Comparison of ENCODE assay signal across 12 mouse cellular contexts in genomic region chr15:11116303-11116702, GRCm38 (mm10). TPM values are rescaled to one million over a fixed set of nuclear protein-coding genes. Genes with fewer than 3 reads are reported as not detected.
A peak's percentile ranks its signal among the peaks of the same experiment; 100 is the strongest.
DNase-seq lines count a peak whose midpoint lies in the region; ATAC-seq lines count a peak whose summit lies in the region.
"Had no signal": no experiment of that assay in that cellular context is flagged by ENCODE, and none has a peak within 500 bp of the region (broad histone marks: within the 10 kb centered on the region; RNA-seq: fewer than 3 reads in every experiment).

No protein-coding gene starts in this region.

- no peak overlapping the region for H3K4me3 ChIP-seq in hindbrain, embryonic 16.5 days (ENCODE audit: low read length)
- H3K4me3 ChIP-seq: embryonic facial prominence, embryonic 13.5 days; myocyte had no signal

- intact Hi-C loops in gastrocnemius, postnatal 36 days (cut with DNase I): no loop called here

- no peaks in the 10 kb centered on the region for H3K27me3 ChIP-seq in hindbrain, embryonic 16.5 days (replicated peaks; ENCODE audit: control insufficient read depth, insufficient read depth, low read length)
- H3K27me3 ChIP-seq: embryonic facial prominence, embryonic 13.5 days had no signal

- no peaks in the 10 kb centered on the region for H3K36me3 ChIP-seq in hindbrain, embryonic 16.5 days (ENCODE audit: control insufficient read depth, insufficient read depth, low read length)
- H3K36me3 ChIP-seq: embryonic facial prominence, embryonic 13.5 days; G1E had no signal

- H3K9ac ChIP-seq in hindbrain, embryonic 16.5 days (ENCODE audit: low read depth, low read length): no peak overlapping the region
- H3K9ac ChIP-seq: embryonic facial prominence, embryonic 13.5 days; liver, embryonic 14.5 days had no signal

- 65% methylated on average over 2 of the region's 2 CpGs for WGBS in hindbrain, embryonic 16.5 days

- H3K27ac ChIP-seq in hindbrain, embryonic 16.5 days (ENCODE audit: low read depth, low read length): no peak overlapping the region
- H3K27ac ChIP-seq: embryonic facial prominence, embryonic 13.5 days; liver, embryonic 14.5 days had no signal

- peak; percentile 10 for DNase-seq in testis, postnatal 14 days (ENCODE audit: low spot score)
- no peak for DNase-seq in testis, postnatal 10 days (ENCODE audit: low spot score)
- peak; percentile 24 to 72 for DNase-seq in gastrocnemius, postnatal 36 days
- DNase-seq in kidney, postnatal 36 days: peak; percentile 41 to 59
- DNase-seq in embryo, embryonic 9.5 days (ENCODE audit: extremely low spot score): no peak
- DNase-seq: thymus, postnatal 36 days had no signal

- ATAC-seq in megakaryocyte progenitor cell, adult 5-6 weeks (replicated peaks; ENCODE audit: poor library complexity): no peak
- no peak for ATAC-seq in hindbrain, embryonic 16.5 days

- no peak overlapping the region for H3K4me2 ChIP-seq in hindbrain, embryonic 16.5 days (ENCODE audit: low read length)
- H3K4me2 ChIP-seq: embryonic facial prominence, embryonic 13.5 days had no signal

- no peaks in the 10 kb centered on the region; the same call in 1 of the 2 replicates for H3K4me1 ChIP-seq in hindbrain, embryonic 16.5 days (ENCODE audit: control insufficient read depth, insufficient read depth, low read depth, low read length)

- H3K9me3 ChIP-seq in hindbrain, embryonic 16.5 days (ENCODE audit: control insufficient read depth, low read length): no peaks in the 10 kb centered on the region
- H3K9me3 ChIP-seq: embryonic facial prominence, embryonic 13.5 days; G1E had no signal

RNA-seq across cellular contexts. Expression of gene Adamts12, which starts 51.7 kb away (rescaled TPM):
- total RNA-seq in gastrocnemius, postnatal 36 days (2021): 1 to 10 TPM; 4.8 to 6.4 TPM
- total RNA-seq in megakaryocyte progenitor cell, adult 5-6 weeks (2015): 0.02 and 0.05 TPM in 2 replicates
- total RNA-seq in megakaryocyte progenitor cell, adult 5-6 weeks (2017): 0.41 TPM in 1 of 2 replicates, not detected in the other
- polyA plus RNA-seq in hindbrain, embryonic 16.5 days (2015; fragmentation: Nextera tagmentation; extraction: Ambion mirVana): 1.6 and 2.3 TPM in 2 replicates
- polyA plus RNA-seq: G1E had no signal

Comparison
In these comparisons a context has a peak if more than half of its experiments do, and no peak if none do; other contexts are left out.
1. DNase-seq: peak in testis, postnatal 14 days (single experiment), gastrocnemius, postnatal 36 days (2 of 2) and kidney, postnatal 36 days (2 of 2); none in testis, postnatal 10 days (single experiment) and embryo, embryonic 9.5 days (single experiment).
2. RNA of gene Adamts12, which starts 51.7 kb away (total RNA-seq): 4.8 to 6.4 TPM in gastrocnemius, postnatal 36 days; 0.02 to 0.41 TPM in megakaryocyte progenitor cell, adult 5-6 weeks; every median in the first group is over 4 times any median in the second.